Mouse (Mus musculus) heart, postnatal 0 days (tissue): ENCODE measurements around the gene Spata2l. TPM values are rescaled to one million over a fixed set of nuclear protein-coding genes. Genes with fewer than 3 reads are reported as not detected.
"Not testable (repeated sequence)": the region's sequence is repeated elsewhere in the genome, so short reads cannot be mapped to it uniquely, and the experiment has no call there.

Source experiments
- ATAC-seq: fragments of 200-750 bp; cut with Nextera tagmentation; 2 replicates; pipeline ENCODE4 v1.8.0; 2017; ENCODE audit warnings: low read depth, moderate number of reproducible peaks, moderate library complexity; ENCODE audit not compliant: insufficient read depth
- DNase-seq: peaks from one replicate; pipeline ENCODE4 v3.0.0-alpha.2; 2016; ENCODE audit warnings: low spot score
- H3K27ac ChIP-seq: fragments of 300-500 bp; sonication (generic); 2 replicates; pipeline ENCODE4 v1.5.1; 2014; ENCODE audit warnings: low read depth, mild to moderate bottlenecking
- H3K27me3 ChIP-seq: fragments of 300-500 bp; sonication (generic); 2 replicates; pipeline ENCODE4 v1.6.1; 2014; ENCODE audit warnings: low read length, mixed read lengths; ENCODE audit not compliant: control insufficient read depth, insufficient read depth
- H3K36me3 ChIP-seq: fragments of 300-500 bp; sonication (generic); replicated peaks from 2 replicates; pipeline ENCODE4 v1.6.1; 2014; ENCODE audit warnings: low read length, mixed read lengths; ENCODE audit not compliant: control insufficient read depth, insufficient read depth
- H3K4me1 ChIP-seq: fragments of 300-500 bp; sonication (generic); 2 replicates; pipeline ENCODE4 v1.6.1; 2014; ENCODE audit warnings: antibody characterized with exemption; ENCODE audit not compliant: control insufficient read depth, insufficient read depth
- H3K4me2 ChIP-seq: fragments of 300-500 bp; sonication (generic); 2 replicates; pipeline ENCODE4 v1.6.1; 2014; ENCODE audit warnings: low read depth, mild to moderate bottlenecking, low read length, moderate library complexity
- H3K4me3 ChIP-seq: fragments of 300-500 bp; sonication (generic); 2 replicates; pipeline ENCODE4 v1.5.1; 2014; ENCODE audit warnings: low read depth, low read length
- H3K9ac ChIP-seq: fragments of 300-500 bp; sonication (generic); replicated peaks from 2 replicates; pipeline ENCODE4 v1.6.1; 2014; ENCODE audit warnings: low read depth, low read length, mixed read lengths
- H3K9me3 ChIP-seq: fragments of 300-500 bp; sonication (generic); replicated peaks from 2 replicates; pipeline ENCODE4 v1.6.1; 2016; ENCODE audit warnings: low read length; ENCODE audit not compliant: control insufficient read depth
- CTCF ChIP-seq: IDR thresholded peaks from 2 replicates; pipeline ENCODE4 v1.5.1; 2016; ENCODE audit warnings: antibody characterized with exemption, control low read depth, low read depth
- EP300 ChIP-seq: IDR thresholded peaks from 2 replicates; pipeline ENCODE4 v1.6.1; 2016; ENCODE audit warnings: antibody characterized with exemption, low read depth
- WGBS: fragments of 180-500 bp; shearing (Covaris S2); extraction: QIAGEN DNeasy Blood & Tissue Kit; methylation state at CpG from one replicate; pipeline ENCODE4 v1.1.7; 2014; 5-methylcytosine and 5-hydroxymethylcytosine counted together
- polyA plus RNA-seq: library from polyadenylated mRNA; unstranded; fragments of >200 nt; fragmentation: Nextera tagmentation; extraction: Ambion mirVana; gene quantifications from 2 replicates; pipeline ENCODE4 v1.2.1, GENCODE M21; 2015
- total RNA-seq: library from RNA; depleted of rRNA; stranded (reverse); fragments of >200 nt; gene quantifications from 2 replicates; pipeline ENCODE4 v1.2.3, GENCODE M21; 2014; ENCODE audit warnings: low replicate concordance; rRNA removed

The Spata2l gene
- total RNA-seq = 3.5 and 4.2 TPM in 2 replicates
- 4.5 and 4.6 TPM in 2 replicates for polyA plus RNA-seq

GRCm38 (mm10) chr8:123235520-123236497 is at the start of gene Spata2l:
Gene Spata2l (minus strand): TSS chr8:123236233.
- H3K27me3 ChIP-seq = 0 out of 2 replicates have a peak, but pooled peaks cover 3% of the 10 kb centered on the region
- H3K27ac ChIP-seq = no peak within 1 kb of the TSS

DNA sequence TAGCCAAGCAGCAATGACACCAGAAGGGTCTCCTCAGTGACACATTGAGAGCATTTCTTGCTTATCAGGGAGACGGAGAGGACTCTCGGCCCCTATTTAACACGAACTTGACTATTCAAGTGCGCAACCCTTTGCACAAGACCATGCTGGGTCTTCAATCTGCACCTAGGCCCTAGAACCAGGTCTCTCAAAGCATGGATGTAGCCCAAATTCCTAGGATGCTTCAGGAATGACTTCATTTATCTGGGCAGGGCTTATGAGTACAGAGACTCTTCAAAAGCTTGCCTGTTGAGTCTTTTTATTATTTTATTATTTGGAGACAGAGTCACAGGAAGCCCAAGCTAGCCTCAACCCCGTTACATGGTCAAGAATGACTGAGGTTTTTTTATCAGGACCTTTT is 48.5 kb upstream of the Spata2l start:
- Histone ChIP-seq H3K4me2 (no peak overlapping the region), H3K27ac (no peak overlapping the region), H3K4me3 (no peak overlapping the region), H3K36me3 (0 out of 2 replicates have a peak, but pooled peaks cover 3% of the 10 kb centered on the region), H3K9ac (no peak overlapping the region), H3K9me3 (no peaks in the 10 kb centered on the region), H3K27me3 (no peaks in the 10 kb centered on the region), H3K4me1 (no peaks in the 10 kb centered on the region)
- 54% methylated on average over 5 of the region's 5 CpGs for WGBS
- no peak for TF ChIP-seq EP300
- no peak for TF ChIP-seq CTCF
- ATAC-seq = no peak
- no peak for DNase-seq

More at GRCm38 (mm10) chr8:123235520-123236497, at the start of gene Spata2l:
- peak within 1 kb of the TSS; percentile 96 for H3K4me2 ChIP-seq
- peak within 1 kb of the TSS; percentile 61 for H3K4me3 ChIP-seq
- WGBS = 1% methylated on average over 56 of the region's 57 CpGs
- DNase-seq (peak; percentile 75), ATAC-seq (peak; percentile 89)
- TF ChIP-seq CTCF (no peak; the same call in 1 of the 2 replicates), EP300 (no peak)
- peaks cover 10% of the 10 kb centered on the region for H3K4me1 ChIP-seq
- H3K36me3 ChIP-seq = no peaks in the 10 kb centered on the region
- no peaks in the 10 kb centered on the region for H3K9me3 ChIP-seq
- peak within 1 kb of the TSS; percentile 58 for H3K9ac ChIP-seq

DNA sequence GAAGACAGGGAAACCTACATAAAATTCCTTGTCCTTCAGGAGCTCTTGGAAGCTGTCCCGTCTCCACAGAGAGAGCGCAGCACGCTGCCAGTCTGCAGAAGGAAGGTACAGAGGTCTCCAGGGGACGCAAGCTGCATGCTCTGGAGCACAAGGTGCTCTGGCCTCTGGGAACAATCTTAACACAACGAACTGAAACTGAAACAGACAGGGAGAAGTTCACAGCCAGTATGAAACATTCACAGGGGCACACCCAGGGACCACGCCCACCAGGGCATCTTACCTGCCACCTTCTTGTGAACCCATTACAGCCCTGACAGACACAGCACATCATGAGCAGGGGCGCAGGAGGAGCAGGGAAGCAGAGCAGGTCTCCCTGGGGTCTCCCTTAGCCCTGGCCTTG is 48.0 kb upstream of the Spata2l start:
- no peaks in the 10 kb centered on the region for H3K27me3 ChIP-seq
- H3K9me3 ChIP-seq = no peaks in the 10 kb centered on the region
- no peak overlapping the region for H3K27ac ChIP-seq
- no peak overlapping the region for H3K4me3 ChIP-seq
- DNase-seq = no peak
- 0 out of 2 replicates have a peak, but pooled peaks cover 3% of the 10 kb centered on the region for H3K36me3 ChIP-seq
- ATAC-seq = no peak
- TF ChIP-seq CTCF = no peak
- TF ChIP-seq EP300 = no peak
- H3K4me2 ChIP-seq = no peak overlapping the region
- H3K9ac ChIP-seq = no peak overlapping the region
- no peaks in the 10 kb centered on the region for H3K4me1 ChIP-seq
- WGBS = 76% methylated on average over 7 of the region's 7 CpGs

DNA sequence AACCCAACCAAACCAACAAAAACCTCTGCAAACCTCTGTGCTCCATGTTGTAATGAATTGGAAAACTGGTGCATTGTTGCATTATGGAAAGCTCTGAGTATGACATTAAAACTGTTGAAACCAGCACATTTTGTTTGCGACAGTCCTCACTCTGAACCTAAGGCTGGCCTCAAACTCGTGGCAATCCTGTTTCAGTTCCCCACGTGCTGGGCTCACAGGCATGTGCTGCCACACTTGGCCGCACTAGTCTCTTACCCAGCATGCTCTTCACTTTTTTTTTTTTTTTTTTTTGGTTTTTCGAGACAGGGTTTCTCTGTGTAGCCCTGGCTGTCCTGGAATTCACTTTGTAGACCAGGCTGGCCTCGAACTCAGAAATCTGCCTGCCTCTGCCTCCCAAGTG is 47.0 kb upstream of the Spata2l start:
- H3K36me3 ChIP-seq = not testable (repeated sequence)
- WGBS = 87% methylated on average over 4 of the region's 6 CpGs

DNA sequence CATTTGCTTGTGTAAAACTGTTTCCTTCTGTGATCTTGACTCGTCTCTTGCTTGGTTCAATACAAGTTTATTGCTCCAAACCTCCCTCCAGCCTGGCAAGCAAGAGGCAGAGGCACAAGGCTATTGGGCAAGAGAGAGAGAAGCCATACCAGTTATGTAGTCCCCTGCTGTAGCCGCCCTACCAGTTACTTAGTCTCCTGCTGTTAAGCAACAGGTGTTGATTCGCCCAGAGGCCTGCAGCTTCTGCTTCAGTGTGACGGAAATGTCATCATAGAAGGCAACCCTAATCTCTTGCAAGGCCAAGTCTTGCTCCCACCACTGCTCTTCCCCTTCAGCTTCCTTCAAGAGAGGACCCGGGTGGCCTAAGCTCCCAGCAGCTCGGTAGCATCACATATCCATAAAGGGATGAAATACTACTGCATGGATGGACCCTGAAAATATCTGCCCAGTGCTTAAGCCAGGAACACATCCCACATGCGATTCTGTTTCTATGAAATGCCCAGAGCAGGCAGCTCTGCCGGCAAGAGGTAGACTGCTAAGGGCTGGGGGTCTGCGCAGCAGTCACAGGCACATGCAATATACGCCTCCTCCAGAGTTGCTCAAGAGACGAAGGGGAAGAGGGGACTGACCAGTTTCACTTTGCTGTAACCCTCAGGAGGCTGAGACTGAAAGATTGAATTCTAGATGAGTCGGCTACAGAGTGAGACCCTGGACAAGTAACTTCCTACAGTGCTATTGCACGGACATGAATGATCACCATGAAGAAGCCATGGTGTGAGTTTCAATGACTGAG is 44.5 kb upstream of the Spata2l start:
- no peak overlapping the region for H3K4me2 ChIP-seq
- DNase-seq (no peak), ATAC-seq (no peak)
- H3K9ac ChIP-seq = no peak overlapping the region
- no peak for TF ChIP-seq EP300
- TF ChIP-seq CTCF = no peak
- 82% methylated on average over 13 of the region's 13 CpGs for WGBS
- H3K4me1 ChIP-seq = no peaks in the 10 kb centered on the region
- 0 out of 2 replicates have a peak, but pooled peaks cover 3% of the 10 kb centered on the region for H3K36me3 ChIP-seq
- no peaks in the 10 kb centered on the region for H3K27me3 ChIP-seq
- H3K27ac ChIP-seq = no peak overlapping the region
- H3K4me3 ChIP-seq = no peak overlapping the region
- H3K9me3 ChIP-seq = no peaks in the 10 kb centered on the region

More for the DNA sequence above, 47.0 kb upstream of the Spata2l start:
- not testable (repeated sequence) for H3K9ac ChIP-seq, H3K4me2 ChIP-seq, H3K27me3 ChIP-seq, H3K4me3 ChIP-seq, ATAC-seq, H3K9me3 ChIP-seq, DNase-seq, H3K4me1 ChIP-seq, H3K27ac ChIP-seq
